Mouse (Mus musculus) gastrocnemius, postnatal 10 days (tissue): ENCODE results near the gene Pik3cg. TPM values are rescaled to one million over a fixed set of nuclear protein-coding genes. Genes with fewer than 3 reads are reported as not detected.
"Not testable (repeated sequence)": the region's sequence is repeated elsewhere in the genome, so short reads cannot be mapped to it uniquely, and the experiment has no call there.

ENCODE experiments used
- DNase-seq: peaks from one replicate; pipeline ENCODE4 v3.0.0; 2021; ENCODE audit warnings: mixed read lengths
- long read RNA-seq, 2 experiments: library from polyadenylated mRNA; stranded (forward); transcript quantifications; one replicate each; pipeline ENCODE4 v2.0.0; 2021
- total RNA-seq, 2 experiments: library from RNA; stranded (reverse); gene quantifications; 2 replicates each; pipeline ENCODE4 v1.2.3; 2021

Pik3cg gene
- total RNA-seq, result 1 to 10 TPM; 2.0 to 3.6 TPM
- long read RNA-seq, experiment 1, full-length matches to known transcripts, result 2 of 4 reads
- long read RNA-seq, experiment 1, partial matches to known transcripts, result 2 of 4 reads
- long read RNA-seq, experiment 1, other reads (novel, unspliced or antisense), result 0 of 4 reads
- long read RNA-seq, experiment 2, full-length matches to known transcripts, result 1 of 3 reads
- long read RNA-seq, experiment 2, partial matches to known transcripts, result 1 of 3 reads
- long read RNA-seq, experiment 2, other reads (novel, unspliced or antisense), result 1 of 3 reads

DNA sequence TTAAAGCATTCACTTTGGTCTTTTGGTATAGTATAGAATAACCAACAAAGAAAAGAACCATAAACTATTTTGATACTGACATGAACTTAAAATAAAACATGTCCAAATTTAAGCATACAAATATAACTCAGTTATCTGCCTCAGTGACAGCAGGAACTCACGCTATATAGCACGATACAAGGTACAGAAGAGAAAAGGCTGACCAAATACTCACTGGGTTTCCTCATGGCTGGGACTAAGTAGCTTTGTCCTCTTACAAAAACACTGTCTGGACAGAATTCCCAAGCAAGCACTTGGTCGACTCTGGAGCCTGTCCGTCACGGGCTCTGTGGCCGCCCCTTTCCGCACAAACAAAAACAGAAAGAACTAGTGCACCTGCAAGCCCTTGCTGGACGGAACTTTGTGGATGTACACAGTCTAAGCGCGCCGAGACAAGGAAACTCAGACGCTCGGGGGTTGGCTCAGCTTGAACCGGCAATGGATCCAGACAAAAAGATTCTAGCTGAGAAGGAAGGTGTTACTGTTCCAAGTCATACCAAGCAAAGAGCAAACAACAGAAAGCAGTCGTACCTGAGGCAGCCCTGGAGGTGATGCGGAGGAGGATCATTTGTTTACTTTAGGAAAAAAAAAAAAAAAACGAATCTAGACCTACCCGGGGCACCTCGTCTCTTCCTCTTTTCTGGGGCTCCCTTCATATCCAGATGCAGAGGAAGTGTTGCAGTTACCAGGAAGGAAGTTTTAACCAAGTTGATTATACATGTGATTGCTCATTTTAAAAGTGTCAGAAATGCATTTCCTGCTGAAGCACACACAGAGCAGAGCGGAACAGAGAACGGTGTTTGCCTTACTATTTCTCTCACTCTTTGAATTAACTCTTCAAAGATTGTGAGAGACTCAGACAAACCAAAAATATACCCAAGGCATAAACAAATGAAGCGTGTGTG is at the start of gene Pik3cg:
Gene Pik3cg (minus strand): TSS at position 712 of the 944 bp plus-strand sequence.
- no peak for DNase-seq

DNA sequence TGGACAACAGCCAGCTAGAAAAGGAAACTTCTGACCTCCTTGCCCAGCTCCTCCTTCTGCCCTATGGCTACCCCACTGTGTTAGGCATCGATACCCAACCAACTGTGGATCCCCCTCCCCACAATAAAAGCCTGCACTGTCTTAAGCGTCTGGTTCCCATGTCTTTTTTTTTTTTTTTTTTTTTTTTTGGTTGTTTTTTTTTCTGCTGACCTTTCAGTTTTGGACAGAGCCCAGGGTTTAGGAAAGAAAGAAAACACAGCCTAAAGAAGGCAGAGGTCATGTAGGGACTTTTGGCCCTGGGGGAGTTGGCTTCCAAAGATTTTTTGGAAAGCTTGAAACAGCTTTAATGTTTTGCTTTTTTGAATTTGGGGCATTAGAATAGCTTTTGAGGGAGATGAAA is 40.0 kb upstream of the Pik3cg start:
- no peak for DNase-seq

DNA sequence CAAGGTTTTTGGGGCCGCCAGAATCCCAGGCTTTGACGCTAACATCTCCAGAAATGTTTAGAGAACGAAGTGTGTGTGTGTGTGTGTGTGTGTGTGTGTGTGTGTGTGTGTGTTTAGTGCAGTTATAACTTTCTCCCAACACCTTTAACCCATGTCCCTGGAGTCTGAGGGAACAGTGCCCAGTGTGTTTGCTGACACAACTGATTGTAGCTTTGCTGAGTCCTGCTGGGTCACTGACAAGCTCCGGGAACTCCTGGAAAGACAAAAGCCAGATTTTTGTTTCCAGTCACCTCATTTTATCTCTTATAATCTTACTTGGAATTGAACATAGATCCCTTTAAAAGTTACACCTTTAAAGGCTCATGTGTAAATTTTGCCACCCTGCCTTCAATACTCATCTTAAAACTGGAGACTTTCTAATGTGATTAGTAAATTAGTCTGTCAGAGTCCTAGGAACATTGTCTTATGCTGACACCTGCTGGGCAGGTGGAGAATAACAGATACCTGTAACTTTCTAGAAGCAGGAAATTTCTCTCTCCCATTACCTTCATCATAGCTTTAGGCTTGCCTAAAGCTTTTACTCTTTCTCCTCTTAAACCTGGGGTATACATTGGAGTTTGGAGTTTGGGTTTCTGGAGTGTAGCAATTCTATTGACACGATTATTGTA is 37.2 kb upstream of the Pik3cg start:
- DNase-seq, result no peak

DNA sequence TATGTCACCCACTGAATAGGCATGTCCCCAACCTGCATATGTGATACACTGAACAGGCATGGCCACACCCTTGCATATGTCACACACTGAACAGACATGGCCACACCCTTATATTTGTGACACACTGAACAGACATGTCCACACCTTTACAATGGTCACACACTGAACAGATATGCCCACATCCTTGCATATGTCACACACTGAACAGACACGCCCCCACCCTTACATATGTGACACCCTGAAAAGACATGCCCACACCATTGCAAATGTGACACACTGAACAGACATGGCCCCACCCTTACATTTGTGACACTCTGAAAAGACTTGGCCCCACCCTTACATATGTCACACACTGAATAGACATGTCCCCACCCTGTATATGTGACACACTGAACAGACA is 35.1 kb upstream of the Pik3cg start:
- no peak for DNase-seq

DNA sequence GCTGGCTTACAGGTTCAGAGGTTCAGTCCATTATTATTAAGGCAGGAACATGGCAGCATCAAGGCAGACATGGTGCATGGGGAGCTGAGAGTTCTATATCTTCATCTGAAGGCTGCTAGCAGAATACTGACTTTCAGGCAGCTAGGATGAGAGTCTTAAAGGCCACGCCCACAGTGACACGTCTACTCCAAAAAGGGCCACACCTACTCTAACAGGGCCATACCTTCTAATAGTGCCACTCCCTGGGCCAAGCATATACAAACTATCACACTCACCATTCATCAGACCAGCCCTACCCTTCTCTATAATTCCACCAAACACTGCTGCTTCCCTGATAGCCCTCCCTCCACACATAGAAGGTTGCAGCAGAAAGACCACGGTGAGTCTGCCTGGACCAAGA is 30.7 kb upstream of the Pik3cg start:
- DNase-seq, result not testable (repeated sequence)

DNA sequence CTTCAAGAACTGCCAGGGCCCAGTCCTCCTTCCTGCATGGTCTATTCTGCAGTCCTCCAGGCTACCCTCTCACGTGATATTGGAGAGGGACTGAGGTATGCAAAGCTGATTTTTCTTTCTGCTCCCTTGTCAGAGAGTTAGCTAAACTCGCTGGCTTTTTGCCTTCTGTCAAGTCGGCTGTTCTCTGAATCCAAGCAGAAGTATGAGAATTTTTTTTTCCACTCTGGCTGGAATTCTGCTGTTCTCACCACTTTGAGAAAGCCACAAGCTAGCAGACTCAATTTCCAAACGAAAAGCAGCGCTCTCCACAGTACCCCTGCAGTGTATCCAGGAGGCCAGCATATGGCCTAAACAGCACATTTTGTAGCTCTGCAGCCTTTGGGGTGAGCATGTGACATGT is 30.0 kb upstream of the Pik3cg start:
- DNase-seq, result no peak

DNA sequence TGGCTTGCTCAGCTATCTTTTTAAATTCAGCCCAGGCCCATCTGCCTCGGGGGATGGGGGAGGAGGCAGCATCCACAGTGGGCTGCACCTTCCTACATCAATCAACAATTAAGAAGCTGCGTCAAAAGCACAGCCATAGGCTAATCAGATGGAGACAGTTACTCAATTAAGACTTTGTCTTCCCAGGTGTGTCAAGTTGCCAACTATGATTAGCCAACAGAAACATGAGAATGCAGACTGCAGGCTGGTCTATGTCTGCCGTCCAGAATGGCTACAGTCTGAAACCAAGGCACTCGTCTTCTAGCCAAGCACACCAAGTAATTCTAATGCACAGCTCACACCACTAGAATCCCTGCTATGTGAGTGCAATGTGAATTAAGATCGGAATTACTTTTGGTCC is 29.4 kb upstream of the Pik3cg start:
- no peak for DNase-seq

DNA sequence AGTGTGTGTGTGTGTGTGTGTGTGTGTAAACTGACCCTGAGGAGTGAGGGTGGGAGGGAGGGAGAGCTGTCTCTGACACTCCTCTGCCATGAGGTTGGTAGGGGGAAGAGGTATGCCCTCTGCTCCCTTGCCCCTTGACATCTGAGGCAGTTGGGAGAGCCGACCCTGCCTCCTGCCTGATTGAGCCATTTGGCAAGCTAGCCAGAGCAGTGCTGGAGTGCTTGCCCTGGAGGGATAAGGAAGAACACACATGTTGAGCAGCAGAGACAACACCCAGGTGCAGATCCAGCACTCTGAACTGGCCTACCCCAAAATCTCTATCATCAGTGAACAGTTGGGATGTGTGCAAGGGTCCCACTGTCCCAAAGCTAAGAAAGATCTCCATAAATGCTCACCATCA is 28.7 kb upstream of the Pik3cg start:
- DNase-seq, result no peak

DNA sequence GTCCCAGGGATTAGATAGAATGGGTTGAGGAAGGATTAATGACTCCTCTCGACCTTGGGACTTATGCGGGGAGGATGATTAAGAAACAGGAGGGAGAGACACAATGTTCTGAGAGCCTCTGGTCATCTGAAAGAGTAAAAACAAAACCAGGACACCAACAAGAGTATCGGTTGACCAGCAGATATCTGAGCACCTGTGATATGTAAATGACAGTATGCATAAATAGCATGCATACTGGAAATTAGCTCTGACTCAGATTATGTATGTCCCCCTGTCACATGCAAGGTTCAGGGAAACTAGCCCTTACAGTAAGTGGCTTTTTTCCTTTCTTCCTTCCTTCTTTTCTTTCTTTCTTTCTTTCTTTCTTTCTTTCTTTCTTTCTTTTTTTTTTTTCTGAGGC is 28.0 kb upstream of the Pik3cg start:
- no peak for DNase-seq

DNA sequence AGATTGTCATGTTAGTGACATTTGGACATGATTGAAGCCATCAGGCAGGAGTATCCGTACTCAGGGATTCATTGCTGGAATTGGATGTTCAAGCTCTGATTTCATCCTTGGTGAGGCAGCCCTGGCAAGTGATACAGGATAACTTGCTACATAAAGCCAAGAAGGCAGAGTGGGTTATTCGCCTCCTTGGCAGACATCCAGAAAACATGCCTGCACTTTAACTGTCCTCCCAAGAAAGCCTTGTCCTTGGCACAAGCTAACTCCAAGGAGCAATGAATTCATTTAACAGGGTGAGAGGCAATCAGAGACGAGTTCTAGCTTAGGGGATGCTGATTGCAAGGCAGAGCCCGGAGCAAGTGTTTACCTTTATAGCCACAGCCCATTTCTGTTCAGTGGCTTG is 25.4 kb upstream of the Pik3cg start:
- DNase-seq, result no peak

DNA sequence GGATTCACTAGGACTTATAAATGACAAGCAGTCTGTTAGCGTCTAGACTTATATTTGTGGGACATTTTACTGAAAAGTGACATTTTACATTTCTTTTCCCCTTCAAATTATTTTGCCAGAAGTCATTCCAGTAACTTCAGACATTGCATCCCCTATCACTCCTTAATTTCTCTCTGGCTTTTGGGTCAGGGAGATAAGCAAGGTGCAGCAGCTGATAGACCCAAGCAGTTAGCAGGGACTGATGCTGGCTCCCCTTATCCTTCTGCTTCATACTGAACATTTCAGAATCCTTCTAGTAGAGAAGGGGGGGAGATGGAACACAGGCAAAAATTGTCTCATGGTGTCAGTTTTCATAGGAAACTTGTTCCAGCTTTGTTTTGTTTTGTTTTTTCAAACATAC is 22.9 kb upstream of the Pik3cg start:
- no peak for DNase-seq

DNA sequence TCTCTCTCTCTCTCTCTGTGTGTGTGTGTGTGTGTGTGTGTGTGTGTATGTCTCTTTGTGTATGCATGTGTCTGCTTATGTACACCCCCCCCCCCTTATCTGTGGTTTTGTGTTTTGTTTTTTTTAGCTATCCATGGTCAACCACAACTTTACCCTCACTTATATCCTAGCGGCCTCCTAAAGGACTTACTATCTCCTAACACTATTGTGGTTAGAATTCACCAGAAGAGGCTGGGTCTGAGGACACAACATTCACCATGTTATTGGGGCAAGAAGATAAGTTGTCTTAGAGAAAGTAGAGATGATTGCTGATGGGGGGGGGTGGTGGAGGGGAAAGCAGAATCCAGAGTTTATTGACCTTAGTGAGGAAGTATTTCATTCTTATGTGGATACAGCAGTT is 15.2 kb upstream of the Pik3cg start:
- no peak for DNase-seq

DNA sequence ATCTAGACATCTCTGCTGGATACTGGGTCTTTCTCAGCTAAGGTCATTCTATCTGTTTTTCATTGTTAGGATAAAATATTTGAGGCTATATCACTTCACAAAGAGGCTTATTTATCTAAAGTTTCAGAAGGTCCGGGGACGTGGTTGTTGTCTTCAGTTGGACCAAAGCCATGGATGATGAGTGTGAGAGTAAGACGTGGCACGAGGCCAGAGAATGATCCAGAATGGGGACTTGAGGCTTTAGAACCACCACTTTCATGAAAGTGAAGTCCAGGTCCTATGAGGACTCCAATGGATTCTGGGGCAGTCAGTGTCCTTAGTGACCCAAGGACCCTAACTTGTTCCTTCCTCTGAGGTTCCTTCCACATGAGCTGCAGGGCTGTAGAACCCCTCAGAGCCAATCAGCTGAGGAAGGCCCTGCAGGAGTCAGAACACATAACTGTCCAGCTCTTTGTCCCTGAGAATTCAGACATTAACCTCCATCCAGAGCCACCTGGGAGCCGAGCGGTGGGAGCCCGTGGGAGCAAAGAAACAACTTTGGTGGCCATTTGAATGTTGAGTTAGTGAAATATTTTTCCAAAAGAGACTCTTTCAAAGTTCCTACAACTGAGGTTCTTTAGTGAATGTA is 14.4 kb upstream of the Pik3cg start:
- DNase-seq, result no peak

DNA sequence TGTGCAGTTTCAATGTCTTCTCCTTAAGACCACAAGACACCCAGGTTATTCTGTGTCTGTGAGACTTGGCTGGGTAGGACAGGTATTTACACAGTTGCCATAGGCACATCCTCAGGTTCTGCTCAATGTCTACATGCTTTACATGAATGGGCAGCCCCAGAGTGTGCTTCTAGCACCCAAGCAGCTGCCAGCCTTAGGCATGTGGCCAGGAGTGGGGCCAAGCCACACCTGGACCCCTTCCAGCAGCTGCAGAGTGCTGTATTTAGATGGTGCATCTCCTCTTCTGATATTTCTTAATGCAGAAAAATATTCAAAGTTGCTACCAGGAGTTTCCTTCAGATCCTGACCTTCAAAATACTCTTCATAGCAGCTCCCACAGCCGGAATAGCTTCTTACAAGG is 11.9 kb upstream of the Pik3cg start:
- peak; percentile 21 for DNase-seq

DNA sequence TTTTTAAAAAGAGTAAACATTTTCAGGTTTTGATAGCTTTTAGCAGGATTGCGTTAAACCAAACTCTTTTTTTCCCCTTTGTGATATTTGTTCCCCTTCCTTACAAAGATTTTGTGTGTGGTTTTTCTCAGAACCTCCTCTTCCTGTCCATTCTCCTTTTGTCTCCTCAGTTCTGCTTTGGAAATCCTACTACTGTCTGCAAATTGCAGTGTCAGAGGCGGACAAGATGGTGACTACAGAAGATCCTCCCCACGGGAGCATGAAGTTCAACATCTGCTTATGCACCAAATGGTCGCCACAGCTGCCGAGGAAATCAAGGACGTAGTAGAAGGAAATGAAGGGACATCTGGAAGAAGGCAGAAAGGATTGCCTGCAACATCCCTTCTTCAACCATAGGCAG is 6.7 kb upstream of the Pik3cg start:
- DNase-seq, result no peak

DNA sequence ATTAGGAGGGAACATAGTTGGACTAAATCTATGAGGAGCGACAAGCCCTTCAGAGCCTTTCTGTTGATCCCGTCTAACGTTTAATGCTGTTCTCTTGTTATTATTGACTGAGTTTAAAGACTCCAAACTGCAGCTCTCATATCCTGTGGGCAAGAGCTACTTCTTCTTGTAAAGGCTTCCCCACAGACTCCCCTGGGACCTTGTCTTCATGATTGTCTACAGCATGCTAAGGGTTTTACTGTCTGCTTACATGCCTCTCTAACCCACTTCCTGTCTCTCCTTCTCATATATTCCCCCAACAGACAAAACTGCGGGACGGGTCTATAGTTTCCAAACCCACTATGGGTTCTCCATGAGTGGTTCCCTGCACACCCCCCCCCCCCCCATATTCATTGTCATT is 4.2 kb upstream of the Pik3cg start:
- DNase-seq, result no peak

DNA sequence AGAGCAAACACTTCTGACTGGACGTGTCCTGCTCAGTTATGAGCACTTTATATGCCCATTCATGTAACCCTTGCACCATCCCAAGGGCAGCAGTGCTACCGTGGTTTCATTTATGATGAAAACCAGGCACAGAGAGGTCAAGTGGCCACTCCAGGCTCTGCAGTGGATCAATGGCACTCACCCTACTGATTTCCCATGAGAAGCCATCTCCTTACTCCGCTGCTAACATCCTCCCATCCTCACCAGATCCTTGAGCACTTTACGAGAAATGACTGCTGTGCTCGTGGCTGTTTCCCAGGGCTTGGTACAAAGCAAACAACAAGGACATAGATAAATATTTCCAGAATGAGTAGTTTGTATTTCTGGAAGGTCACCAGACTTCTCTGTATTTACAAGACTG is 3.7 kb upstream of the Pik3cg start:
- no peak for DNase-seq

DNA sequence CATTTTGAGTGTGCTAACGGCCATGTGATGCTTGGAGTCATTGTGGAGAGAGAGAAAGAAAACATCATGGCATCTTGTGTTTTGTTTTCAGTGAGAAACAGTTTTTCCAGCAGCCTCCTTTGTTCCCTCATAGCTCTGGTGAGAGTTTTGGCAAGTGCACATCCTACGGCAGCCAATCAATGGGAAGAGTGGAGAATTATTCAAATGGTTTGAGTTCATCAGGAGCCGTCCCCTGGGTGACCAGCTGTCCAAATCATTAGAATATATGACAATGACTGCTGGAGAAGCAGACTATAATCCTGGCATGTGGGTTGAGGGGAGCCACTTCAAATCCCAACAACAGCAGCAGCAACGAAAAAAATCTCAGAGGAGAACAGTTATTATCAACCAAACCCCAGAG is 2.8 kb upstream of the Pik3cg start:
- DNase-seq, result no peak

DNA sequence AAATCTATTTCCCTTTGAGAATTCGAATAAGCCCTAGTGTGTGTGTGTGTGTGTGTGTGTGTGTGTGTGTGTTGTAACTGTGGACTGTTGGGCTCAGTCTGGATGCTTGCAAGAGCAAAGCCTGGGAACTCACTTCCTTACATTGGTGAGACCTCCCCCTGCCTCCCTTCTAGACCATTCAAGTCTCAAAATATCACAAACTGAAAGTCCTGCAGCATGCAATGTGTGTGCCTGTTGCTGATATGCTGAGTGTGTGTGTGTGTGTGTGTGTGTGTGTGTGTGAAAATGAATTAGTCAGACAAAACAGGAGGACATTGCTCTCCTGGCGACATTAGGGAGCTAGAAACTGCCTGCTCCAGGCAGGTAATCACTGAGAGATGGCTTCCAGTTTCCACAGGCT is 492 bp upstream of the Pik3cg start:
- DNase-seq, result no peak

DNA sequence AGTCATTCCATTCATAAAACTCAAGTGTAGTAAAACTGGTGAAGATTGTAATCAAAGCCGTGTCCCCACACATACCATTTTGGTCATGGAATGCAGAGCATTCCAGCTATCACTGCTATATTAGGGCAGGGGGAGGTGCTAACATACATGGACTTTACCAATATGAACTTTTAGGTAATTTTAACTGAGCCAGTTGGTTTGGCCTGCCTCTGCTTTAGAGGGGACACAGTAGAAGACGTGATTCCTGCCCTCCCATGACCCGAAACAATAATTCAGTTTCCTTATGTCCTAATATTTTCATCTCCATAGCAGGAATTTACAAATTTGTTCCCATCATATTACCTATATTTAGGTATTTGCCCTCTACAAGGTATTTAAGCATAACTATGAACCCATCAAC is 1.3 kb downstream of the Pik3cg start:
- no peak for DNase-seq

DNA sequence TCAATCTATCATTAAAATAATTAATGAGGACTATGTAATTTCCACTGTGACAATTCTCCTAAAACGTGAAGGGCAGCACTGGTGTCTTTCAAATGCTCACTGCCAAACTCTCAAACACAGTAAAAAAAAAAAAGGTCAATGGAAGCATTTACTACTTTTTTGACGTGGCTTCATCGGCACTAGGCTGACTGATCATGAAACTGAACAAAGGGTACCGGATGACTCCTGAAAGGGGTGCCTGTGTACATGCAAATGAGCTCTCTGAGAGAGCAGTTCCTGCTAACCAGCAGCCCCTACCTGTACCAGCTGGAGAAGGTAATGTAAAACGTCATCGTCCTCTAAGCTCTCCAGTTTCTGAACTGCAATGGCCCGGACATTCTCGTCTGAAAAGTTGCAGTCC is 4.8 kb downstream of the Pik3cg start:
- DNase-seq, result no peak

DNA sequence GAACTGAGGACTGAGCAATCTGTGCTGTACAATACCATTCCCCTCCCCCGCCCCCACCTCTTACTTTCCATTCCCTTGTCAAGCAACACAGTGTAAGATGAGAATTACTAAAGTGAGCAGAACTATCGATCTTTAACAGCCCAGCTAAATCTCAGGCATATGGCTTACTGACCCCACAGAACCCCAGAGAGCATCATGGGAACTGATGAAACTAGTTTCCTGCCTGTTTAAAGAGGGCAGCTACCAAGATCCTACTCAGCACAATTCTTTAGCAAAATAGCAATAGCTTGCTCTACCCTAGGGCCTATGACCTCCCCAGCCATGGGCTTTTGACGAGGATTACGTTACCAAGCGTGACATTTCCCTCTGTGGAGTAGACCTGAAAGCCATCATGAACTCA is 5.9 kb downstream of the Pik3cg start:
- no peak for DNase-seq

DNA sequence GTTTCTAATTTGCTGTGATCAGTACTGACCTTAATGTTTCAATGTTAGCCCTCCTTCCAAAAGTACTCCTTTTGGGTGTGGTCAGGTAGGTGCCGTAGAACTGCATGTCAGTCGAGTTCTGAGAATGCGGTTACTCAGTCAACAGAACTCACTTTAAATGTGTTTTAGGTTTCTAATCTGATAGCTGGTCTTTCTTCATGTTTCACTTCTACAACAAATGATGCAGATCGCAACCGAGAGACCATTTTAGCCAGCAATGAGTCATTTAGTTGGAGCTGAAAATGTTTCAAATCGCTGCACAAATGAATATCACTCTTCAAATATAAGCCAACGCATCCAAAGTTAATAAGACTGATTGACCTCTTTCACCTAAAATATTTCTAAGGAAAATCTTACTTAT is 6.5 kb downstream of the Pik3cg start:
- DNase-seq, result no peak
